Mouse (Mus musculus): ENCODE results near the gene Cth.

GRCm38 (mm10) chr3:157865848-157866247, 59.0 kb downstream of the Cth start:
- no peak for TF ChIP-seq POLR2A (IDR thresholded peaks at IDR 0.05; ENCODE audit: insufficient read depth, low read depth, low read length)
- no peak for TF ChIP-seq CTCF (IDR thresholded peaks at IDR 0.05; ENCODE audit: insufficient read depth, low read depth, low read length)
